Mouse (Mus musculus) mouse trophoblast stem cell (cell line): ENCODE measurements around the gene Pard6a.

Experiments used
- in situ Hi-C, 2 experiments: fragments of 300-500 bp; cut with MseI, MboI; formaldehyde crosslinking; loops; 2 replicates in 1 of 2; 3 replicates in 1 of 2; pipeline ENCODE4 v1.15.1; 2025

Pard6a gene

DNA sequence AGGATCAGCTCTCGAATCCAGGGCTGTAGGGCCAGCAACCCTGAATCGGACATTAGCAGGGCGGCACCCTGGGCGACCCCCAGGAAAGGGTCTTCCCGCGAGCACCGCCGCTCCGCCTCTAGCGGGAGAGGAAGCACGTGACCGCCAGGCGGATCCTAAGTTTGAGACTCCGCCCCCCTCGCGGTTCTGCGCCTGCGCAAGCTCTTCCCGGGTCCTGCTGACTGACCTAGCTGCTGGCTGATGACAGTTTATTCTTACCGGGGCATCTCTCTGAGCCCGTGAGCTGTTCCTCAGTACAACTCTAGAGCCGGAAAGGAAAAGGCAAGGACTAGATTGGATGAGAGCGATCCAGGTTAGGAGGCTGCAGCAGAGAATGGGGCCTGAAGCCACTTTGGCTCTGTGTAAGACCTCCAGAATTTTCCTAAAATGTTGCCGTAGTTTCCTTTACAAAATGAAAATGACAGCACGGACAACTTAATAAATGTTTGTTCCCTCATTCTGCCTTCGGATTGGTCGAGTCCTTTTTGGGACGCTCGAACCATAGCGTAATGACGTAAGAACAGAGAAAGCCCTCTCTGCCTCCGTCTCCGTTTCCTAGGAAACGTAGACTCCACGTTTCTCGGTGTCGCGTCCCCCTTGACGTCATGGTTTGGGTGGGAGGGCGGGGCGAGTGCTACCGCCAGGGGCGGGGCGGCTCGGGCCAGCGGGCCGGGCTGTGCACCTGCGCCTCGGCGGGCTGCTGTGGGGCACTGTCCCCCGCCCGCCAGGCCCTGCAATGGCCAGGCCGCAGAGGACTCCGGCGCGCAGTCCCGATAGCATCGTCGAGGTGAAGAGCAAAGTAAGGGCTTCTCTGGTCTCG, at the start of gene Pard6a, which contains the start of gene Acd:
Pard6a (plus strand) TSS at position 183 of the 859 bp plus-strand sequence.
Acd (minus strand) TSS at position 137 of the 859 bp plus-strand sequence.
- in situ Hi-C loops, result no loop called here

GRCm38 (mm10) chr8:105657641-105658040, 43.3 kb upstream of the Pard6a start:
- in situ Hi-C loops, result no loop called here

GRCm38 (mm10) chr8:105661167-105661566, 39.8 kb upstream of the Pard6a start:
- in situ Hi-C loops, result no loop called here

- in situ Hi-C loops, result no loop called here
Observed at GRCm38 (mm10) chr8:105677891-105678290, 23.1 kb upstream of the Pard6a start.

DNA sequence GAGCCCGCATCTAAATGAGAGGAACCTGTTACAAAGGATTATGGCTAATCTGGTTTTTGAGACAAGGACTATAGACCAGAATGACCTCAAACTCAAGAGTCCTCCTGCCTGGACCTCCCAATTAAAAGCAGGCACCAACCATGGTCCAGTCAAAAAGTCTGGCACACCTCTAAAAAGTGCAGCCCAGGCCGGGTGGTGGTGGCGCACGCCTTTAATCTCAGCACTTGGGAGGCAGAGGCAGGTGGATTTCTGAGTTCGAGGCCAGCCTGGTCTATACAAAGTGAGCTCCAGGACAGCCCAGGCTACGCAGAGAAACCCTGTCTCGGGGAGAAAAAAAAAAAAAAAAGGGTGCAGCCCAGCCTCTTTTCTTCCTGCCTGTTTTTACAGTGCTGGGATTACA, 15.6 kb upstream of the Pard6a start:
- in situ Hi-C loops, result no loop called here

GRCm38 (mm10) chr8:105685796-105686308, 15.1 kb upstream of the Pard6a start, which contains the start of gene Carmil2:
Gene Carmil2 (plus strand): TSS chr8:105686274.
- in situ Hi-C loops, result no loop called here

DNA sequence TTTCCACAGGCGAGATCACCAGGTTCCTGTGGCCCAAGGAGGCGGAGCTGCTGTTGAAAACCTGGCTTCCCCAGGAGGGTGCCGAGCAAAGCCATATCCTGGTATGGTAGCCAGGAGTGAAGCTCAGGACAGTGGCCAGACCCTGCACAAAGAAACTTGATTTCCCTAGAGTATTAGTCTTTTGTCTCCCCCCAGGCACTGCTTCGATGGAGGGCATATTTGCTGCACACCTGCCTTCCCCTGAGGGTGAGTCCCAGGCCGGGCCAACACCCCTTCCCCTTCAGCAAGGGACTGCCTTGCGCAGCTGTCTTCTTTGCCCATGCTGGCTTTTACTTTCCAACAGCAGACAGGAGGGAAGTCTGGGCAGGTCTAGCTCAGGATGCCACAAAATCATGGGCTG, 14.4 kb upstream of the Pard6a start:
- in situ Hi-C loops, result no loop called here

GRCm38 (mm10) chr8:105687512-105687911, 13.4 kb upstream of the Pard6a start:
- in situ Hi-C loops, result no loop called here

- in situ Hi-C loops, result no loop called here
Observed at GRCm38 (mm10) chr8:105688242-105688752, 12.7 kb upstream of the Pard6a start.

DNA sequence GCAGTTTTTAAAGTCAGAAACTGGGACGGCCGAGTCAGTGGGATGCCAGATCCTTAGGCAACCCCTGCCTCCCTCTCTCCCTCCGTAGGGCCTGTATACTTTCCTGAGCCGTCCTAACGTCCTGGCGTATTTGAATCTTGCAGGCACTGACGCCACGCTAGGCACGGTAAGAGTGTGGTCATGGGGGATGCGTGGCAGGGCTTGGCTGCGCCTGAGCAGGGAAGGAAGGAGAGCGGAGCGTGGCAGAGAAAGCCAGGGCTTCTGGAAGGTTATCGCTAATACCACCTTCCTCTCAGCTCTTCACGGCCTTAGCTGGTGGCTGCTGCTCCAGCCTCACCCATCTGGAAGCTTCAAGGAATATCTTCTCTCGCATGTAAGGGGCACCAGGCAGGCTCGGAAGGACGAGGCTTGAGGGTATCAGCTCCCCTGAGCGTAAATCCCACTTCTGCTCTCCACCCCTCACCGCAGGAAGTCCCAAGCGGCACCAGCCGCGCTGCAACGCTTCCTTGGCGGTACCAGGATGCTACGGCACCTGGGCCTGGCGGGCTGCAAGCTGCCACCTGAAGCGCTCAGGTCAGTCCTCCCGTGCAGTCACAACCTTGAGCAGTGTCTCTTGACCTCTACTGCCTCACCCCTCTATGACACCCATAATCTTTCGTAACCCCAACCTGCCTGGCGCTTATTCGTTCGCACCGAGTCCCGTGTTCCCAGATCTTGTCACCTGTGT, 11.5 kb upstream of the Pard6a start:
- in situ Hi-C loops, result no loop called here

DNA sequence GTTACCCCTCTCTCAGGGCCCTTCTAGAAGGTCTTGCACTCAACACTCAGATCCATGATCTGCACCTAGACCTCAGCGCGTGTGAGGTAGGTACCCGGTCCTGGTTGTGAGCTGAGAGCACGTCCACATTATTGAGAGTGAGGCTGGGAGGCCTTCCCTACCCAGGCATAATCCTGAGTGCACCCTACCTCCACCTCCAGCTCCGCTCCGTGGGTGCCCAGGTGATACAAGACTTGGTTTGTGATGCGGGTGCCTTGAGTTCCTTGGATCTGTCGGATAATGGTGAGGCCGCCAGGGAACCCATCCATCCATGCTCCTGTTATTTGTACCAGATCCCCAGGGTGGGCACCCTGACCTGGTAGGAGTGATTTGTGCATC, 11.0 kb upstream of the Pard6a start:
- in situ Hi-C loops, result no loop called here

- in situ Hi-C loops, result no loop called here
Observed at GRCm38 (mm10) chr8:105690978-105691377, 10.0 kb upstream of the Pard6a start.

DNA sequence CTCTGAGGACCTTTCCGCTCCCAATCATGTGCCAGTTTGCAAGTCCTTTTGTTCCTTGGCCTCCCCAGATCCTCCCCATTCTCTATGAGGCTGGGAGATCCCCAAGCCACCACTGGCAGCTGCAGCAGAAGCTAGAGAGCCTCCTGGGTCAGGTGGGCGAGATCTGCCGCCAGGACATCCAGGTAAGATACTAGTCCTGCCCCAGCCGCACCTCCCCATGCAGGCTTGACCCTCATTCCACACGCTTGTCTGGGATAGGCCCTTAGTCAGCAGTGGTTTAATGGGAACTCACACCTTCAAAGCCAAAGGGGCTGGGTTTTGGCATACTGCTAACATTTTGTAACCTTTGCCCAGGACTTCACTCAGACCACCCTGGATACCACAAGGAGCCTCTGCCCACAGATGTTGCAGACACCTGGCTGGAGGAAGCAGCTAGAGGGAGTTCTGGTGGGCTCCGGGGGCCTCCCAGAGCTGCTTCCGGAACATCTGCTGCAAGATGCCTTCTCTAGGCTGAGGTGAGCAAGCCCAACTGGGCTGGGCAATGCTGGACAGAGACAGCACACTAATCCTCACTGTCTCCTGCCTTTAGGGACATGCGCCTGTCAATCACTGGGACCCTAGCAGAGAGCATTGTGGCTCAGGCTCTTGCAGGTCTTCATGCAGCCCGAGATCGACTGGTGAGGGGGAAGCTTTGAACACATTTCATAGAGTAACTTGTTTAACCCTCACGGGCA, 8.3 kb upstream of the Pard6a start:
- in situ Hi-C loops, result no loop called here

DNA sequence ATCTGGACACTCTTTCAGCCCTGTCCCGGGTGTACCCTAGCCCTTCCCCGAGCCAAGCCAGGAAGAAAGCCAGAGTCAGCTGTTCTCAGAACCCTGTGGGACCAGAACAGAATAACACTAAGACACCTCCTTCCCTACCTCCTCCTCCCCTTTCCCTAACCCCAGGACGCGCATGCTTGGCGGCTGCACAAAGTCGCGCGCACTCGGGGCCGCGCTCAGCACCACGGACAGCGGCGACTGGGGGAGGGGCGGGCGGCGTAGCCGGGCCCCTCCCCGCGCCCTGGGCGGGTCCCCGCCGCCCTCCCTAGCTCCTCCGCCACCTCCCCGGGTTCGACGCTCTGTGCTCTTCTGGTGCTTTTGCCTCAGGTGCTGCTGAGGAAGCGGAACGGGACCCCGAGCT, 7.3 kb upstream of the Pard6a start:
- in situ Hi-C loops, result no loop called here

DNA sequence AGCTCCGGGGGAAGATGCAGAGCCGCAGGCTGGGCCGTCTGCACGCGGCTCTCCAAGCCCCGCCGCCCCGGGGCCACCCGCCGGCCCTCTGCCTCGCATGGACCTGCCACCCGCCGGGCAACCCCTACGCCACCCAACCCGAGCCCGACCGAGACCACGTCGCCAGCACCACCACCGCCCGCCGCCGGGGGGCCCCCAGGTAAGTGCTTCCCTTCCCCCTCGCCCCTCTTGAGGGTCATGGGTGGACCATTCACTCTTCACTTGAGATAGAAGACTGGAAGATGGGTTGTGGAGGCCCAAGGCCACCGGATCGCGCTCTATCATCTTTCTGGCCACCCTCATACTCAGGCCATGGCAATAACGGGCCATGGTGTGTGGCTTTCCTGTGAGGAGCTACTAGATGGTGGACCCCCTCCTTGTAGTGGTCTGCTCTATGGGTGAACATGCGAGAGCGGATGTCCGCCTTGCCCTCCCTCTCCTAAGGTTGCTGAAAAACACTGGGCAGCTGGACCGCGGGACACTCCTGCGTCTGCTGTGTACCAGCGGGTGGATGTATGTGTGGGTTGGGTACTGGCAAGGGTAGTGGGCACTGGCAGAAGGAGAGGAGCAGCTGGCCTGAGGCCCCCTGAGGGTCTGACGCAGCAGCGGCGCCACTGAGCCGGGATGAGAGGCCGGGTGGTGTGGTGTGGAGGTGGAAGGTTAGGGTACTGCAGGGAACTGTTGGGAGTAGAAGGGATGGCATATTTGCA, 6.7 kb upstream of the Pard6a start:
- in situ Hi-C loops, result no loop called here

- in situ Hi-C loops, result no loop called here
Observed at GRCm38 (mm10) chr8:105695080-105695780, 5.7 kb upstream of the Pard6a start.

- in situ Hi-C loops, result no loop called here
Observed at GRCm38 (mm10) chr8:105697196-105697780, 3.7 kb upstream of the Pard6a start.

DNA sequence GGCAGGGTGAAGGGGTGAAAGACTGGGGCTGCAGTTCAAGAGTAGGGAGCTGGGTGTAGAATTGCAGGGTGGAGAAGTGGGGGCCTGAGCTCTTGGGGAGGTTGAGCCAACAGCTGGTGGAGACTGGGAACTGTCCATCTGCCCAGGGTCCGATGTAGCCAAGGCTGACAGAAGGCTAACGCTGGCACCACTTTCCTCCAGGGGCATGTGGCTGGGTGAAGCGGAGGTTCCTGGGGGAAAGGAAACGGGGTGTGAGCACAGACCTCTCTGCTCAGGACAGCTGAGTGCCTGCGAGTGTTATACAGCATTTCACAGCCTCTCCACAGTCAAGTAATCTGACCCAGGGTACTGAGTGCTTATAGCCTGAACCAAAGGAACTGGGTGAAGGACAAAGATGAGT, 2.2 kb upstream of the Pard6a start:
- in situ Hi-C loops, result no loop called here

DNA sequence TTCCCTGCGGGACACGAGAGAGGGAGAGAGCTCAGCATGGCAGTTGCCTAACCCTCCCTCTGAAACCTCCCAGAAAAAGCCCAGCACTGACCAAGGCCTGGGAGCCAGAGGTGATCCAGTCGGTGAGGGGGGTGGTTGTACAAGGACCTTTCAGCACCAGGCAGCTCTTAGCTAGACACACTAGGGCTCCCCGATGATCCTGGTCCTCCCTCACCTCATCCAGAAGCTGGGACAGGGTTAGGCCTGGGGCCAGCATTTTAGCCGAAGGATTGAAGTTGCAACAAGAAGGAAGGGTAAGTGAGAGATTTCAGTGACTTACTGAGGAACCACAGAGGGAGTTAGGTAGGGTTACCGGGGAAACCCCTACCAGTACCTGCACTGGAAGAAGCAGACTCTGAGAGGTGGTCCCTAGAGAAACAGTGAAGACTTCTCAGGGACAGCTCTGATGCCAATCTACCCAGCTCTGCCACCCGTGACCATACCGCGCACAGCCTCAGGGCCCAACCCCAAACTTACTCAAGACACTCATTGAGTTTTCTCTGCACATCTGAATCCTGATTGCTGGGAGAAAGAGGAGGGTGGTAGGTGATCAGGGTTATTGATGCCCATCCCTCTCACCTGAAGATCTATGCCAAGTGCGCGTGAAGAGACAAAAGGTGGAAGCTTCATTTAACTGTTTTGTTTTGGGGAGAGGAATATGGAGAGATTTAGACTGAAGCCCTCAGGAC, 1.3 kb upstream of the Pard6a start:
- in situ Hi-C loops, result no loop called here
